ENCODE assay signal across 18 mouse cellular contexts in the genomic region with DNA sequence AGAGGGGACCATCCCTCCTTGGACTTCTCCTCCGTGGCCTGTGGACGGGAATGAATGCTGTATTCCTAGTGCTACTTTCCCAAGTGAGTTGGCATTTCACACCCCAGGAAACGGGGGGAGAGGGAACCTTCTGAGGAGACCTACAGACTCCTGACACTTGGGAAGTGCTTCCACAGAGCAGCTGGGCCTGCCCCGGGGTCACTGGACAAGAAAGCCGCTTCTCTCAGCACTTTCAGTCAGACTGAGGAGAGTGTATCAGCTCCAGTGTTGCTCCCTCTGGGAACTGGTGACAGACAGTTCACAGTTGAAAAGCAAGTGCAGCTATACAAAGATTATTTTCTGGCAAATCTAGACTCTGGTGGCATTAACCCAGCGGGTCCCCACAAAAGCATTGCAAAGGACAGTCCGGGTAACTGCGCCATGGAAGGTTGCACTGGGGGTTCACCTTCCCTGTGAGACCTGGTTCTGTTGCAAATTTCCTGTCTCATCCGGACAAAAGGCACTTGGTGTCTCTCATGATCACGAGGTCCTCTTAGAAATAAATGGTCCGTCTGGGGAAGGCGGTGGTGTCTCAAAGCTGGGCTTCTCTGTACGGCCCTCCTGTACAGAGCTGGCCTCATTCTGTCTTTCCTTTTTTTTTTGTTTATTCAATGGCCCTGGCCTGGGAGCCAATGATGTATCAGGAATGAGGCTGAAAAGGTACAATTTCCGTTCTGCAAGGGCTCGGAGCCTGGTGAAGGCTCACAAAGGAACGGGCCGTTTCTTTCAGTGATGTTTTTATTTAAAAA.
A peak's percentile ranks its signal among the peaks of the same experiment; 100 is the strongest.
DNase-seq lines count a peak whose midpoint lies in the region; ATAC-seq and TF ChIP-seq lines count a peak whose summit lies in the region.
"Had no signal": no experiment of that assay in that cellular context is flagged by ENCODE, and none has a peak within 500 bp of the region (broad histone marks: within the 10 kb centered on the region; RNA-seq: fewer than 3 reads in every experiment).

No protein-coding gene starts in this region.

- H3K4me2 ChIP-seq in neural tube, embryonic 14.5 days (ENCODE audit: low read depth, low read length), result no peak overlapping the region
- no peak overlapping the region for H3K4me2 ChIP-seq in hindbrain, embryonic 12.5 days (replicated peaks)
- H3K4me2 ChIP-seq: heart, embryonic 13.5 days; liver, embryonic 13.5 days; neural tube, embryonic 15.5 days had no signal

- TF ChIP-seq CTCF in olfactory bulb, adult 2 months (IDR thresholded peaks at IDR 0.05; ENCODE audit: insufficient read depth, low read depth, low read length), result no peak

- no peaks in the 10 kb centered on the region for H3K9me3 ChIP-seq in neural tube, embryonic 14.5 days (ENCODE audit: control insufficient read depth, low read length)
- no peaks in the 10 kb centered on the region for H3K9me3 ChIP-seq in hindbrain, embryonic 12.5 days (replicated peaks)
- H3K9me3 ChIP-seq: heart, embryonic 13.5 days; limb, embryonic 10.5 days; liver, embryonic 13.5 days; neural tube, embryonic 15.5 days had no signal

- intact Hi-C loops in heart, postnatal 10 days (cut with DNase I), result no loop called here

- 0 out of 2 replicates have a peak overlapping the region, but pooled peaks have one; percentile 2 for H3K9ac ChIP-seq in neural tube, embryonic 14.5 days (replicated peaks; ENCODE audit: low read depth, low read length)
- H3K9ac ChIP-seq in hindbrain, embryonic 12.5 days, result no peak overlapping the region
- H3K9ac ChIP-seq: heart, embryonic 13.5 days; liver, embryonic 13.5 days; neural tube, embryonic 15.5 days had no signal

- DNase-seq in cerebellum, adult 9-11 months, result peak; percentile 23
- no peak for DNase-seq in cerebellum, adult 11 months
- DNase-seq in neural tube, embryonic 10.5 days (ENCODE audit: extremely low spot score, low spot score), result no peak
- no peak for DNase-seq in c-Kit-positive CD71-positive TER-119-positive erythroid progenitor cells, embryonic 14.5 days (ENCODE audit: low spot score)
- no peak for DNase-seq in heart, postnatal 10 days
- DNase-seq: cerebellum, adult 8-10 months; gastrocnemius, postnatal 10 days; kidney, postnatal 10 days; liver, embryonic 13.5 days; lung, postnatal 10 days; thymus, postnatal 14 days had no signal

- H3K36me3 ChIP-seq in neural tube, embryonic 14.5 days (ENCODE audit: control insufficient read depth, insufficient read depth, low read length), result no peaks in the 10 kb centered on the region
- no peaks in the 10 kb centered on the region for H3K36me3 ChIP-seq in hindbrain, embryonic 12.5 days
- H3K36me3 ChIP-seq: heart, embryonic 13.5 days; limb, embryonic 10.5 days; liver, embryonic 13.5 days; neural tube, embryonic 15.5 days had no signal

- no peak for TF ChIP-seq POLR2A in olfactory bulb, adult 2 months (IDR thresholded peaks at IDR 0.05; ENCODE audit: insufficient read depth, low read depth, low read length)

- no peaks in the 10 kb centered on the region for H3K27me3 ChIP-seq in neural tube, embryonic 14.5 days (ENCODE audit: control insufficient read depth, insufficient read depth, low read length)
- no peaks in the 10 kb centered on the region for H3K27me3 ChIP-seq in hindbrain, embryonic 12.5 days
- H3K27me3 ChIP-seq: CH12.LX; heart, embryonic 13.5 days; liver, embryonic 13.5 days; neural tube, embryonic 15.5 days had no signal

- peaks cover 3% of the 10 kb centered on the region; the same call in 1 of the 2 replicates for H3K4me1 ChIP-seq in neural tube, embryonic 14.5 days (ENCODE audit: control insufficient read depth, insufficient read depth, low read length)
- H3K4me1 ChIP-seq in hindbrain, embryonic 12.5 days, result peaks cover 14% of the 10 kb centered on the region
- H3K4me1 ChIP-seq in olfactory bulb, adult 2 months (ENCODE audit: control insufficient read depth, insufficient read depth, low read length), result peaks cover 11% of the 10 kb centered on the region

- H3K4me3 ChIP-seq in neural tube, embryonic 14.5 days (ENCODE audit: low read depth, low read length), result no peak overlapping the region
- H3K4me3 ChIP-seq in hindbrain, embryonic 12.5 days, result no peak overlapping the region
- no peak overlapping the region for H3K4me3 ChIP-seq in olfactory bulb, adult 2 months (ENCODE audit: insufficient read depth, low read depth, low read length)
- H3K4me3 ChIP-seq: heart, embryonic 13.5 days; limb, embryonic 10.5 days; liver, embryonic 13.5 days; neural tube, embryonic 15.5 days had no signal

- ATAC-seq in neural tube, embryonic 14.5 days (ENCODE audit: low read depth), result no peak
- ATAC-seq in hindbrain, embryonic 12.5 days (ENCODE audit: low FRiP score), result no peak

- H3K27ac ChIP-seq in neural tube, embryonic 14.5 days (ENCODE audit: low read depth, low read length), result no peak overlapping the region
- H3K27ac ChIP-seq in hindbrain, embryonic 12.5 days, result 0 out of 2 replicates have a peak overlapping the region, but pooled peaks have one; percentile 17
- H3K27ac ChIP-seq in olfactory bulb, adult 2 months (ENCODE audit: insufficient read depth, low read depth, low read length), result peak overlapping the region; percentile 12; the same call in 1 of the 2 replicates
- H3K27ac ChIP-seq: heart, embryonic 13.5 days; limb, embryonic 10.5 days; liver, embryonic 13.5 days; neural tube, embryonic 15.5 days had no signal

- WGBS in neural tube, embryonic 14.5 days, result 64% methylated on average over 17 of the region's 17 CpGs
- 54% methylated on average over 17 of the region's 17 CpGs for WGBS in hindbrain, embryonic 12.5 days
- WGBS in olfactory bulb, adult 2 months, result 39% methylated on average over 17 of the region's 17 CpGs
